ENCODE assay signal across 9 mouse cellular contexts in genomic region chr2:153238406-153238805, GRCm38 (mm10). TPM values are rescaled to one million over a fixed set of nuclear protein-coding genes. Genes with fewer than 3 reads are reported as not detected.
DNase-seq lines count a peak whose midpoint lies in the region; ATAC-seq and TF ChIP-seq lines count a peak whose summit lies in the region.
"Had no signal": no experiment of that assay in that cellular context is flagged by ENCODE, and none has a peak within 500 bp of the region (broad histone marks: within the 10 kb centered on the region; RNA-seq: fewer than 3 reads in every experiment).

No protein-coding gene starts in this region.

- H3K9me3 ChIP-seq in heart, embryonic 15.5 days (replicated peaks) = no peaks in the 10 kb centered on the region
- H3K9me3 ChIP-seq in liver, embryonic 14.5 days (ENCODE audit: control insufficient read depth, low read length) = no peaks in the 10 kb centered on the region

- H3K27ac ChIP-seq in heart, embryonic 15.5 days = peak overlapping the region; percentile 96
- peak overlapping the region; percentile 88 for H3K27ac ChIP-seq in liver, embryonic 14.5 days
- no peak overlapping the region for H3K27ac ChIP-seq in thymus, adult 2 months (ENCODE audit: control insufficient read depth, insufficient read depth, low read length)
- H3K27ac ChIP-seq: layer of hippocampus, adult 2 months had no signal

- no peak for ATAC-seq in heart, embryonic 15.5 days (replicated peaks; ENCODE audit: insufficient number of reproducible peaks, insufficient read depth, low FRiP score, low read depth)
- no peak for ATAC-seq in liver, embryonic 14.5 days (ENCODE audit: insufficient read depth)

- peaks cover 45% of the 10 kb centered on the region for H3K4me1 ChIP-seq in heart, embryonic 15.5 days (replicated peaks)
- H3K4me1 ChIP-seq in liver, embryonic 14.5 days (replicated peaks; ENCODE audit: control insufficient read depth in 2 of 2, insufficient read depth in 2 of 2, low read length in 1 of 2) = peaks cover 31 to 33% of the 10 kb centered on the region in 2 experiments
- H3K4me1 ChIP-seq in thymus, adult 2 months (replicated peaks; ENCODE audit: control insufficient read depth, insufficient read depth, low read length) = peaks cover 9% of the 10 kb centered on the region

- H3K9ac ChIP-seq in heart, embryonic 15.5 days = peak overlapping the region; percentile 100; the same call in 1 of the 2 replicates
- H3K9ac ChIP-seq in liver, embryonic 14.5 days (replicated peaks) = peak overlapping the region; percentile 97

- H3K36me3 ChIP-seq in heart, embryonic 15.5 days = peaks cover 25% of the 10 kb centered on the region
- H3K36me3 ChIP-seq in liver, embryonic 14.5 days (replicated peaks; ENCODE audit: control insufficient read depth, insufficient read depth, low read depth) = peaks cover 58% of the 10 kb centered on the region
- peaks cover 27% of the 10 kb centered on the region for H3K36me3 ChIP-seq in thymus, adult 2 months (ENCODE audit: control insufficient read depth, insufficient read depth, low read length)

- TF ChIP-seq POLR2A in thymus, adult 2 months (IDR thresholded peaks at IDR 0.05; ENCODE audit: control insufficient read depth, extremely low read depth, insufficient read depth, low read length, poor library complexity) = no peak

- no peak overlapping the region for H3K4me3 ChIP-seq in heart, embryonic 15.5 days
- H3K4me3 ChIP-seq in liver, embryonic 14.5 days (ENCODE audit: insufficient read depth in 1 of 2, low read depth in 2 of 2, low read length in 2 of 2) = peak overlapping the region; percentile 82 to 88
- H3K4me3 ChIP-seq in thymus, adult 2 months (ENCODE audit: control insufficient read depth, insufficient read depth, low read length) = no peak overlapping the region
- H3K4me3 ChIP-seq: heart, adult 2 months; layer of hippocampus, adult 2 months had no signal

- H3K27me3 ChIP-seq in heart, embryonic 15.5 days = no peaks in the 10 kb centered on the region
- no peaks in the 10 kb centered on the region for H3K27me3 ChIP-seq in liver, embryonic 14.5 days (ENCODE audit: control insufficient read depth, insufficient read depth, low read length)
- no peaks in the 10 kb centered on the region for H3K27me3 ChIP-seq in thymus, adult 2 months (ENCODE audit: control insufficient read depth, insufficient read depth, low read length)

- no peak for TF ChIP-seq EP300 in liver, embryonic 14.5 days (IDR thresholded peaks at IDR 0.05; ENCODE audit: low read depth)

- no peak for DNase-seq in heart, postnatal 10 days
- DNase-seq in 416B (ENCODE audit: low read depth) = peak; percentile 10
- peak; percentile 39 for DNase-seq in adrenal gland, postnatal 10 days
- DNase-seq in liver, embryonic 14.5 days (ENCODE audit: low read depth in 3 of 3, low spot score in 3 of 3) = no peak
- no peak for DNase-seq in thymus, adult 2 months
- DNase-seq in natural killer cell, adult 2 months (ENCODE audit: low spot score in 2 of 2) = no peak
- DNase-seq: heart, adult 2 months had no signal

- 55% methylated on average over 2 of the region's 2 CpGs for WGBS in heart, embryonic 15.5 days
- 47% methylated on average over 2 of the region's 2 CpGs for WGBS in liver, embryonic 14.5 days (ENCODE audit: insufficient replicate concordance)
- WGBS in thymus, adult 2 months = 61% methylated on average over 2 of the region's 2 CpGs

- peak overlapping the region; percentile 83 for H3K4me2 ChIP-seq in heart, embryonic 15.5 days
- peak overlapping the region; percentile 97 for H3K4me2 ChIP-seq in liver, embryonic 14.5 days (ENCODE audit: low read depth)

- TF ChIP-seq CTCF in liver, embryonic 14.5 days (IDR thresholded peaks at IDR 0.05; ENCODE audit: low read depth) = no peak
- no peak for TF ChIP-seq CTCF in thymus, adult 2 months (IDR thresholded peaks at IDR 0.05; ENCODE audit: borderline replicate concordance, control insufficient read depth, extremely low read depth, insufficient read depth, low read length, poor library complexity)

- intact Hi-C loops in heart, postnatal 10 days (cut with DNase I) = loop anchor here (5.0 kb wide), 1 partner anchor 76 kb away; the partner anchor contains the start of gene Tm9sf4

RNA-seq across cellular contexts. Expression of gene Plagl2, which starts 2.8 kb away (rescaled TPM):
- 7.6 and 11.6 TPM in 2 replicates for polyA plus RNA-seq in heart, embryonic 15.5 days (2015; fragmentation: Nextera tagmentation; extraction: Ambion mirVana)
- 1 to 10 TPM; 5.7 to 7.8 TPM for total RNA-seq in heart, postnatal 10 days (2021)
- total RNA-seq in adrenal gland, postnatal 10 days (2021) = 10 to 100 TPM in 1 of 2 experiments, 1 to 10 TPM in 1; 8.5 to 11.8 TPM
- polyA plus RNA-seq in liver, embryonic 14.5 days (2012; rRNA removed) = 14.4 and 14.5 TPM in 2 replicates
- 23.9 and 27.0 TPM in 2 replicates for polyA plus RNA-seq in liver, embryonic 14.5 days (2014; fragmentation: Nextera tagmentation; extraction: Ambion mirVana)
- polyA plus RNA-seq in thymus, adult 2 months (2012; rRNA removed) = 29.3 and 34.4 TPM in 2 replicates

RNA-seq across cellular contexts. Expression of gene Pofut1, which starts 2.9 kb away (rescaled TPM):
- polyA plus RNA-seq in heart, embryonic 15.5 days (2015; fragmentation: Nextera tagmentation; extraction: Ambion mirVana) = 3.9 and 4.9 TPM in 2 replicates
- 10 to 100 TPM; 19.2 to 22.5 TPM for total RNA-seq in heart, postnatal 10 days (2021)
- total RNA-seq in adrenal gland, postnatal 10 days (2021) = 10 to 100 TPM; 24.2 to 38.0 TPM
- 6.1 and 6.8 TPM in 2 replicates for polyA plus RNA-seq in liver, embryonic 14.5 days (2012; rRNA removed)
- polyA plus RNA-seq in liver, embryonic 14.5 days (2014; fragmentation: Nextera tagmentation; extraction: Ambion mirVana) = 3.2 and 3.7 TPM in 2 replicates
- 30.2 and 30.8 TPM in 2 replicates for polyA plus RNA-seq in thymus, adult 2 months (2012; rRNA removed)

RNA-seq across cellular contexts. Expression of gene Tspyl3, which starts 13.2 kb away (rescaled TPM):
- polyA plus RNA-seq in heart, embryonic 15.5 days (2015; fragmentation: Nextera tagmentation; extraction: Ambion mirVana) = 4.3 and 8.0 TPM in 2 replicates
- 1 to 10 TPM; 3.0 to 3.2 TPM for total RNA-seq in heart, postnatal 10 days (2021)
- 1 to 10 TPM; 4.2 to 5.5 TPM for total RNA-seq in adrenal gland, postnatal 10 days (2021)
- polyA plus RNA-seq in liver, embryonic 14.5 days (2012; rRNA removed) = 2.1 and 2.3 TPM in 2 replicates
- 1.6 and 2.5 TPM in 2 replicates for polyA plus RNA-seq in liver, embryonic 14.5 days (2014; fragmentation: Nextera tagmentation; extraction: Ambion mirVana)
- polyA plus RNA-seq in thymus, adult 2 months (2012; rRNA removed) = 44.6 and 45.4 TPM in 2 replicates

RNA-seq across cellular contexts. Expression of gene Kif3b, which starts 52.8 kb away (rescaled TPM):
- 3.9 and 5.8 TPM in 2 replicates for polyA plus RNA-seq in heart, embryonic 15.5 days (2015; fragmentation: Nextera tagmentation; extraction: Ambion mirVana)
- total RNA-seq in heart, postnatal 10 days (2021) = 10 to 100 TPM; 11.3 to 12.9 TPM
- total RNA-seq in adrenal gland, postnatal 10 days (2021) = 10 to 100 TPM; 18.6 to 20.2 TPM
- polyA plus RNA-seq in liver, embryonic 14.5 days (2012; rRNA removed) = 2.0 and 2.5 TPM in 2 replicates
- polyA plus RNA-seq in liver, embryonic 14.5 days (2014; fragmentation: Nextera tagmentation; extraction: Ambion mirVana) = 1.4 and 1.8 TPM in 2 replicates
- polyA plus RNA-seq in thymus, adult 2 months (2012; rRNA removed) = 13.0 and 15.7 TPM in 2 replicates

Comparison
In these comparisons a context has a peak if more than half of its experiments do, and no peak if none do; other contexts are left out.
1. H3K4me3 ChIP-seq: peak in liver, embryonic 14.5 days (2 of 2); none in heart, embryonic 15.5 days (single experiment) and thymus, adult 2 months (single experiment).
2. DNase-seq: peak in 416B (single experiment) and adrenal gland, postnatal 10 days (single experiment); none in heart, postnatal 10 days (0 of 2), liver, embryonic 14.5 days (0 of 3), thymus, adult 2 months (single experiment) and natural killer cell, adult 2 months (0 of 2).